Mouse (Mus musculus): ENCODE results near the gene Glt8d2.
A peak's percentile ranks its signal among the peaks of the same experiment; 100 is the strongest.
"Not testable (repeated sequence)": the region's sequence is repeated elsewhere in the genome, so short reads cannot be mapped to it uniquely, and the experiment has no call there.

Gene Glt8d2

DNA sequence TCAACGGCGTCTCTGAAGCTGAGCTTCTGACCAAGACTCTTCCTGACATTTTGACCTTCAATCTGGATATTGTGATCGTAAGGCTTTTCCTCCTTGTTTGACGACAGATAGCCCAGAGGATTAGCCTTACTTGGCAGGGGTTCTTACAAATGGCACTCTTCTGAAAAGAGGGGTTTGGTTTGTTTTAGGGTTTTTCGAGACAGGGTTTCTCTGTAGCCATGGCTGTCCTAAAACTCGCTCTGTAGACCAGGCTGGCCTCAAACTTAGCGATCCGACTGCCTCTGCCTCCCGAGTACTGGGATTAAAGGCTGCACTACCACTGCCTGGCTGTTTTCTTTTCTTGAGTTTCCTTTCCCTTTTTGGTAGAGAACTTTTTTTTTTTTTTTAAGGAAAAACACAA, 49.0 kb downstream of the Glt8d2 start:
- DNase-seq, result no peak

DNA sequence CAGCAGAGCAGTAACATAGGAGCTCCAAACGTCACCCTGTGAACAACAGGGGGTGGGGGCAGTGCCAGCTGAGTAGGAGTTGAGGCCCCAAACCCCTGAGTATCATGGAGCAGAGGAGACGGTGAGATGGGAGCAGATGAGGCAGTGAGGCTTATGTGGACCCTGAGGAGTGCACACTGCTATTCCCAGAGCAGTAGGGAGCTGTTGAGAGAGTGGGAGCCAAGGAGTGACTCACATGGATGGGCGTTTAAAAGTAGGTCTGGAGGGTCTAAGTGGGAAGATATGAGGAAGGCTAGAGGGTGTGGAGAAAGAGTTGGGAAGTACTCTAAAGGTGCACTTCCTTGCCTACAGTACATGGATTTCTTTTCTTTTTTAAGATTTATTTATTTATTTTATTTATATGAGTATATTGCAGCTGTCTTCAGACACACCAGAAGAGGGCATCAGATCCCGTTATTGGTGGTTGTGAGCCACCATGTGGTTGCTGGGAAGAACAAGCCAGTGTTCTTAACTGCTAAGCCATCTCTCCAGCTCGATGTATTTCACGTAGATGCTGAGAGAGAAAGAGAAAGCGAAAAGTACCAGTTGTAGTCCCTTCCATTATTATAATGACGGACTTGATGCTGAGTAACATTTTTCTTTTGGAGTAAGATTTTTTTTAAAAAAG, 51.3 kb downstream of the Glt8d2 start:
- no peak for DNase-seq

- DNase-seq, result no peak
Observed at GRCm38 (mm10) chr10:82636321-82636720, 54.1 kb downstream of the Glt8d2 start.

DNA sequence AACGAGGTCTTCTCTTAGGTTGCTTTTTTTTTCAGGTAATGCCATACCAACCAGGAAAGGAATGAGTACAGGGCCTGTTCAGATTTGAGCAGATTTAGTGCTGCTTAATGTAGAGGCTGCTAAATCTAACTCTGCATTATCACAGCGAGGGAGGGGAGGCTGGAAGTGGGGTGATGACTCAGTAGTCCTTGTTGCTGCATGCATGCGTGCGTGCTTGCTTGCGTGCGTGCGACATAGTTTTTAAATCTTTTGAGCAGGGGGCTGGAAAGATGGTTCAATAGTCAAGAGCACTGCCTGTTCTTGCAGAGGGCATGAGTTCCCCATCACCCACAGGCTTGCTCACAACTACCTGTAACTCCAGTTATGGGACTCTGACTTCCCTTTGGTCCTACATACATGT, 56.1 kb downstream of the Glt8d2 start:
- no peak for DNase-seq

- no peak for DNase-seq
Observed at GRCm38 (mm10) chr10:82632496-82633280, 57.8 kb downstream of the Glt8d2 start.

GRCm38 (mm10) chr10:82631133-82631532, 59.3 kb downstream of the Glt8d2 start:
- DNase-seq, result no peak

- DNase-seq, result no peak
Observed at GRCm38 (mm10) chr10:82630497-82630896, 60.0 kb downstream of the Glt8d2 start.

- peak; percentile 97 for DNase-seq
Observed at GRCm38 (mm10) chr10:82629586-82630255, 60.7 kb downstream of the Glt8d2 start, which contains the start of gene Tdg. Gene Tdg (plus strand): TSS chr10:82629828.

DNA sequence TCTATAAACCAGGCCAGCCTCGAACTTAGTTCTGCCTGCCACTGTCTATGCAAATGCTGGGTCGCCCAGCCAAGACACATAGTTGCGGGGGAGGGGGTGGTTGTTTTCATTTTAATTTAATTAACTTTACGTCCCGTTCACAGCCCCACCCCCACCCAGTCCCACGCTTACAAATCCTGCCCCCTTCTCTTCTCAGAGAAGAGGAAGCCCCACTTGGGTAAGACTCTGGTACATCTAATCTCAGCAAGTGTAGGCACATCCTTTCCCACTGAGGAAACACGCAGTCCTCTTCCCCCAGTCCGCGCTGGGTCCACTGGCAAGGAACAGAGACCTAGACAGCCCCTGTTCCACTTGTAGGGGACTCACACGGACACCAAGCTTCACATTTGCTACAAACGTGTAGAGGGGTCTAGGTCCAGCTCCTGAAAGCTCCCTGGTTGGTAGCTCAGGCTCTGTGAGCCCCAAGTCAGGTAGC, 61.3 kb downstream of the Glt8d2 start:
- DNase-seq, result peak; percentile 47

- not testable (repeated sequence) for DNase-seq
Observed at GRCm38 (mm10) chr10:82623553-82623932, 66.9 kb downstream of the Glt8d2 start.

DNA sequence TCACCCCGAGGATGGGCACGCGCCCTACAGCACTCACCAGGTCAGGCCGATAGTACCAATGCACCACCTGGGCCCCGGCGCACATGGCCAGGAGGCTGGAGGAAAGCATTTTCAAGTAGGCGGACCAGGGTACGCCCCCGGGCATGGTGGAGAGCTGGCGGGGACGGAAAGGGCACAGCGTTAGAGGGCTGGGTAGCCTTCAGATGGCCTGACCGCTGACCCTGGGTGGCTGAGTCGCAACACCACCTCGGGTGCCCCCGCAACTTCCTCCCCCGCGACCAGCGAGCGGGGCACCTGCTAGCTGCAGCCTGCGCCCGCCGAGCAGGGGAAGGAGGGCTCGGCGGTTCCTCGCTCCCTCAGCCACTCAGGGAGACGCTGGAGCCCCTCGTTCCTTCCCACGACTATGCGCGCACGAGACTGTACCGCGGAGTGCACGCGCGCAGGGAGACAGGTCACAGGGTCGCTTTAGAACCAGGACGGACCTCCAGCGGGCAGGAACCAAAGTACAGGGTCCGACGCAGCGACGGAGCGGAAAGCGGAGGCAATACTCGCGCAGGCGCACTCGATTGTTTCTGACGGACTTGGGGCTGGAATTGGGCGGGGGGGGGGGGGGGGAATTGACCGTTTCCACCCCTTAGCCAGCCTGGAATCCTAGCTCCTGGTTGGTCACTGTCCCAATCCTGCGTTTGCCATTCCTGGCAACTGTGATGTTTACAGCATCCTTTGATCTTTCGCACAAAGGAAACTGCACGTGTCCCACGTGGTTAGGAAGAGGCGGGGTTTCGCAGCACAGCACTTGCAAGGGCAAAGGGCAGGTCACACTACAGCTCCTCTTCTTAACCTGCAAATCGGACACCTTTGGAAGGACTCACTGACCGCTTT, 67.5 kb downstream of the Glt8d2 start, which contains the start of gene 1190007I07Rik:
TSS of gene 1190007I07Rik (minus strand) at position 558 of the 882 bp plus-strand sequence.
- DNase-seq, result peak; percentile 94

- DNase-seq, result peak; percentile 5
Observed at GRCm38 (mm10) chr10:82622235-82622634, 68.2 kb downstream of the Glt8d2 start.

Data from embryo, embryonic 11 days (tissue).